Mouse (Mus musculus) cerebellum, adult 8-10 months (tissue): Measurements from ENCODE around the gene Ctr9.
A peak's percentile ranks its signal among the peaks of the same experiment; 100 is the strongest.

Experiments
- DNase-seq: peaks from one replicate; pipeline ENCODE4 v3.0.0; 2022

The Ctr9 gene

GRCm38 (mm10) chr7:111028281-111029045 lies at the start of gene Ctr9:
Ctr9 (plus strand) TSS chr7:111028951.
- peak; percentile 96 for DNase-seq

DNA sequence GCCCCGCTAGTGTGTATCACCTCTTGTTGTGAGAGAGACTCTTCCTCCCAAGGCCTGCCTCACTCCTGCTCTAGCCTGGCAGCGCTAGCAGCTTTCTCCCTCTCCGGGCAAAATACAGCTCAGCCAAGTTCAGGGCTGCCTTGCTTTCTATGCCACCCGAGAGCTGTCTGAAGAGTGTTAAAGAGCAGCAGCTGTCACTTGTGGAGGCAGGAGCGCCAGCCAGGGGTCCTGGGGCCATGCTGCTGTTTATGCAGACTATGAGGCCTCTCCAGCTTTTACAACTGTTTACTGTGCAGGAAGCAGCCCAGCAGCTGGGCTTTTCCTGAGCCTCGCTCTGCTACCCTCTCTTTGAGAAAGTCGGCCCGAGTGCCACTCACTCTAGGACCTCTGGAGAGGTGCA lies 47.7 kb upstream of the Ctr9 start:
- no peak for DNase-seq

- DNase-seq, result no peak
Observed at GRCm38 (mm10) chr7:110982053-110982705, 46.6 kb upstream of the Ctr9 start, which contains the start of gene Mrvi1. Mrvi1 (minus strand) TSS chr7:110982461.

GRCm38 (mm10) chr7:110982764-110983163 lies 46.0 kb upstream of the Ctr9 start:
- no peak for DNase-seq

- no peak for DNase-seq
Observed at GRCm38 (mm10) chr7:110983621-110984020, 45.1 kb upstream of the Ctr9 start.

- no peak for DNase-seq
Observed at GRCm38 (mm10) chr7:110985581-110986265, 43.0 kb upstream of the Ctr9 start.

DNA sequence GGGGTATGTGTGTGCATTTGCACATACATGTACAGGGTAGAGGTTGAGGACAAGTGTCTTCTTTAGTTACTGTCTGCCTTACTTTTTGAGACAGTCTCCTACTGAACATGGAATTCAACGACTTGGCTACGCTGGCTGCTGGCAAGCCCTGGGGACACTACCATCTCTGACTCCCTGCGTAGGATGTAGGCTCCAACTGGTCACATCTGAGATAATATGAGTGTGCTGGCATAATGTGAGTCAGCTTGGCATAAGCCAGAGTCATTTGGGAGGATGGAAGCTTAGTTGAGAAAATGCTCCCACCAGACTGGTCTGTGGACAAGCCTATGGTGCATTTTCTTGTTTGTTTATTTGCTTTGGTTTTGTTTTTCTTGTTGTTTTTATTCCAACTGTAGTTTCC lies 40.7 kb upstream of the Ctr9 start:
- DNase-seq, result no peak

- DNase-seq, result no peak
Observed at GRCm38 (mm10) chr7:110989286-110989879, 39.4 kb upstream of the Ctr9 start.

DNA sequence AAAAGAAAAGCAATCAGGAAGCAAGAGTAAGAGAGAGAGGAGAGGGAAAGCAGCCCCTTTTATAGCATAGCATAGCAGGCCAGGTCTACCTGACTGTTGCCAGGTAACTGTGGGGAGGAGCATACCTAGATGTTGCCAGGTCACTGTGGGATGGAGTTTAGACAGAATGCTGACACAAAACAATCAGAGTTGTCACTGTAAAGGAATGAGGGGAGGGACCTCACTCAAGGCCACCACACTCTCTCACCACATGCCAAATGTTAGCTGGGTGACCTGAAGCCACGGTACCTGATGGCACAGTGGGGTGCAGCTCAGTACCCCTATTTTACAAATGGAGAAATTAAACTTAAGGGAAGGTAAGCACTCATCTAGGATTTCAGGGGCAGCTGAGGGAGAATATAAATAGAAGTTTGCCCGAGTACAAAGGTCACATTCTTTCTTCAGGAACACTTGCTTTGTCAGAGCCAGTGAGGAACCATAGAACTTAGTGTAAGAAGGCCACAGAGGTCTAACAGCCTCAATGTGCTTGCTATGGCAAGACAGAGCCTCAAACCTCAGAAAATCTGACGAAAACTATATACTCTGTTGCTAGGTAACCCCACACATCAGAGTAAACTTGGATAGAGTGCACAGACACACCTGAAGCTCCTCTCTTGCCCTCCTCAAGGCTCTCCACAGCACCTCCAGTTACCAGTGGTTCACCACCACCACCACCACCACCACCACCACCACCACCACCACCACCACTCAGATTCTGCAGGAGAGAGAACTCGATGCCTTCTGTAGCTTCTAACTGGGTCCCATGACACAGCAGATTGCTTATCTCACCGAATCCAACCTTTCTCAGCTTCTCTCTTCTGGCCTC lies 38.2 kb upstream of the Ctr9 start:
- no peak for DNase-seq

DNA sequence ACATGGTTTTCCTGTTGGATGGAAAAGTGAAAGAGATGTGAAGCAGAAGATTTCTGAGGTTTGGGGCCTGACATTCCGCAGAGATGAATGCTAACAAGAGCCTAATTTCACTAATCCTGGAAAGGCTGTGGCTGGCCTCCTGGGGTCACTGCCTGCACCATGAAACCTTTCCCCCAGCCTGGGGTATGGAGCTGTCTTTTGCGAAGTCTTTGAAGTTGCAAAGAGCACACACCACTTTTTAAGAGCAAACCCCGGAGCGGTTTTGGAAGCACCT lies 37.6 kb upstream of the Ctr9 start:
- DNase-seq, result no peak

- no peak for DNase-seq
Observed at GRCm38 (mm10) chr7:110998887-110999827, 29.6 kb upstream of the Ctr9 start.

GRCm38 (mm10) chr7:111004136-111004840 lies 24.5 kb upstream of the Ctr9 start:
- no peak for DNase-seq

GRCm38 (mm10) chr7:111014039-111014605 lies 14.6 kb upstream of the Ctr9 start:
- no peak for DNase-seq

GRCm38 (mm10) chr7:111014893-111015292 lies 13.9 kb upstream of the Ctr9 start:
- peak; percentile 41 for DNase-seq

DNA sequence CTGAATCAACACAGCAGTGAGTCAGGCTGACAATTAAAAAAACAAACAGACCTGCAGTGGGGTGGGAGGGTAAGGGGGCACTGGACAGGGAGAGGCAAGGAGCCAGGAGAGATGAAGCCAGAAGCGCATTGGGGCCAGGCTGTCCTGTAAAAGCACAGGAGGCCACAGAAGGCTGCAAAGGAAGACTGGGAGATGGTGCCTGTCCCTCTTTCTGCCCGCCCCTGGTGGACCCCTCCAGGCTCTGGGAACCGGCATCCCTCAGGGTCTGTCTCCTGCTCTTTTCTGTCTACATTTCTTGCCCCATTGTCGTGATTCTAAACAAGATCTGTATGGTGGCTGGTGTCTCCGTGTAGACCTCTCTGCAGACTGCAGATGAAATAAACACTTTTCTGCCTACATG lies 13.0 kb upstream of the Ctr9 start:
- no peak for DNase-seq

DNA sequence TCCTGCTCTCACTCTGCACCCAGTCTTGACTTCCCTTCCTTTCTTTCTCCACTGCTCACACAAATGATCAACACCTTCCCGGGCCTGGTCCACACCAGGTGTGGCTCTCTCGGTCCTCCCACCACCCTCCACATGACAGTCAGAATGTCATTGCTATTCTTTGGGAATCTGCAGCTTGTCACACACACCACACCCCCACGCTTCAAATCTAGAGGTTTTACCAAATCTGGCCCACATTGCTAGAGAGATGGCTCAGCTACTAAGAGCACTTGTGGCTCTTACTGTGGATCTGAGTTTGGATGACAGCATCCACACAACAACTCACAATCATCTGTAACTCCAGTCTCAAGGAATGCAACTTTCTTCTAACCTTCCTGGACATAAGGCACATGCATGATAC lies 11.8 kb upstream of the Ctr9 start:
- no peak for DNase-seq

GRCm38 (mm10) chr7:111020814-111021213 lies 7.9 kb upstream of the Ctr9 start:
- DNase-seq, result no peak

DNA sequence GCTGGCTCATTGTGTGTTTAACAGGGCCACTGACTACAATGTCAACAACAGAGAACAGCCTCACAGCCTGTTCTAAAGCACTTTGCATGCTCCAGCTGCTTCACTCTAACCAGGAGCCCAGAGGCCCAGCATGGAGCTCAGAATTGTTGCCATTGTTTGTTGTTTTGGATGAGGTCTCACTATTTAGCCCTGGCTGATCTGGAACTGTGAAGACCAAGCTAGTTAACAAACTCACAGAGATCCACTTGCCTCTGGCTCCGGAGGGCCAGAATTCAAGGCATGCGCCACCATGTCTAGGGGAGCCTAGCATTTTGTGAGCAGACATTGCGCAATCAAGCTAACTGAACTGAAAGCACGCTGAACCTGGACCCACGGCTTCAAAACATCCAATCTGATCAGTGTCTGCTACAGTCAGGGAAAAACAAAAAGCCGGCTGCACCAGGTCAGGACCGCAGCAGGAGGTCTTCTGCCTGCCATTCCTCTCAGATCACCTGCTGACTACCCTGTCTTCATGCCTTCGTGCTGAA lies 4.6 kb upstream of the Ctr9 start:
- peak; percentile 10 for DNase-seq

DNA sequence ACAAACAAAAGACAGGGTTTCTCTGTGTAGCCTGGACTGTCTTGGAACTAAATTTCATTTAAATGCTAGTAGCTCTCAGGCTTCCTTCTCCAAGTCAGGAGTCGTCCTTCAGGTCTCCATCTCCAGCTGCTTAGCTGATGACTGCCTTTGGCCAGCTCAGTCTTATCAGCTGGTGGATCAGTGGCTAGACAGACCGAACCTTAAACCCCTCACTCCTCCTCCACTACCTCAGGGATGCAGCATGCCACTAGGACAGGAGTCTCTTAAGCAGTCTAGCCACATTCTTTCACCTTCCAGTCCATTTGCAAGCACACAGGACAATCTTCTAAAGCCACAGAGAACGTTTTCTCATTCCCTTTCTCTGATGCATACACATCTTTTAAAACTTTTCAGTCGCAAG lies 3.8 kb upstream of the Ctr9 start:
- DNase-seq, result no peak

DNA sequence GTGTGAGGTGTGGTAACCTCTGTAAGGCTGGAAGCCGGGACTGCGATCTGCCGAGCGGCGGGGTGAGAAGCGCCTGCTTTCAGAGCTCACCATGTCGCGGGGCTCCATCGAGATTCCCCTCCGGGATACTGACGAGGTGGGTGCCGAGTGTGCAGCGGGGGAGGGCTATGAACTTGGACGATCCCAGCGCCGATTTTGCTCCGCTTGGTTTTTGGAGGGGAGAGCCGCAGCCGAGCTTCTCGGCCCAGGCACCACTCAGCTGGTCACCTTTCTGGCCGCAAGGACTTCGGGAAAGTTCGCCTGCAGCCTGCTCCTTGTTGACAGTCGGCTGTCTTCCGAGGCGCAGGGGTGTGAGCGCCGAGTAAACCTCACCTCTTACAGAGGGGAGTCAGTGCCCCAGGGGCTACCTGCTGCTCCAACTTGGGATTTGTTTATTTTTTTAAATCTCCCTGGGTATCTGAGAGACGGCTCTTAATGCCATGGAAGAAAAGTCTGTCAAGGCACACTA lies 349 bp downstream of the Ctr9 start:
- no peak for DNase-seq
